Mouse (Mus musculus): ENCODE data around the gene Epha7. TPM values are rescaled to one million over a fixed set of nuclear protein-coding genes. Genes with fewer than 3 reads are reported as not detected.

The Epha7 gene
- polyA plus RNA-seq, 1 experiment from 2014 or later = 3.6 TPM

GRCm38 (mm10) chr4:28933431-28933830 lies 120.5 kb downstream of the Epha7 start:
- 75% methylated on average over 4 of the region's 4 CpGs for WGBS
- TF ChIP-seq CTCF (IDR thresholded peaks at IDR 0.05; ENCODE audit: low read depth) (no peak), EP300 (optimal IDR thresholded peaks at IDR 0.05) (no peak)
- Histone ChIP-seq H3K36me3 (ENCODE audit: control insufficient read depth, insufficient read depth, low read length) (no peaks in the 10 kb centered on the region), H3K4me1 (replicated peaks; ENCODE audit: control insufficient read depth, insufficient read depth) (no peaks in the 10 kb centered on the region), H3K4me2 (replicated peaks; ENCODE audit: low read depth) (no peak overlapping the region), H3K27me3 (ENCODE audit: control insufficient read depth, insufficient read depth, low read length) (no peaks in the 10 kb centered on the region), H3K9ac (ENCODE audit: low read length) (no peak overlapping the region), H3K9me3 (ENCODE audit: control insufficient read depth, low read length) (no peaks in the 10 kb centered on the region), H3K27ac (replicated peaks) (no peak overlapping the region), H3K4me3 (ENCODE audit: low read depth, low read length) (no peak overlapping the region)
- DNase-seq (ENCODE audit: low spot score) (no peak), ATAC-seq (ENCODE audit: low FRiP score, low TSS enrichment) (no peak)

GRCm38 (mm10) chr4:28934802-28935201 lies 121.9 kb downstream of the Epha7 start:
- 79% methylated on average over 10 of the region's 10 CpGs for WGBS
- DNase-seq (ENCODE audit: low spot score) = no peak
- Histone ChIP-seq H3K9ac (ENCODE audit: low read length) (no peak overlapping the region), H3K27me3 (ENCODE audit: control insufficient read depth, insufficient read depth, low read length) (no peaks in the 10 kb centered on the region), H3K27ac (replicated peaks) (no peak overlapping the region), H3K36me3 (ENCODE audit: control insufficient read depth, insufficient read depth, low read length) (no peaks in the 10 kb centered on the region), H3K4me2 (replicated peaks; ENCODE audit: low read depth) (no peak overlapping the region), H3K4me1 (replicated peaks; ENCODE audit: control insufficient read depth, insufficient read depth) (no peaks in the 10 kb centered on the region), H3K4me3 (ENCODE audit: low read depth, low read length) (no peak overlapping the region), H3K9me3 (ENCODE audit: control insufficient read depth, low read length) (no peaks in the 10 kb centered on the region)
- TF ChIP-seq CTCF (IDR thresholded peaks at IDR 0.05; ENCODE audit: low read depth) (no peak), EP300 (optimal IDR thresholded peaks at IDR 0.05) (no peak)
- no peak for ATAC-seq (ENCODE audit: low FRiP score, low TSS enrichment)

GRCm38 (mm10) chr4:28935567-28935966 lies 122.6 kb downstream of the Epha7 start:
- no peak overlapping the region for H3K4me2 ChIP-seq (replicated peaks; ENCODE audit: low read depth)
- TF ChIP-seq CTCF (IDR thresholded peaks at IDR 0.05; ENCODE audit: low read depth) (no peak), EP300 (optimal IDR thresholded peaks at IDR 0.05) (no peak)
- H3K4me1 ChIP-seq (replicated peaks; ENCODE audit: control insufficient read depth, insufficient read depth) = no peaks in the 10 kb centered on the region
- no peaks in the 10 kb centered on the region for H3K9me3 ChIP-seq (ENCODE audit: control insufficient read depth, low read length)
- DNase-seq (ENCODE audit: low spot score) = no peak
- H3K4me3 ChIP-seq (ENCODE audit: low read depth, low read length) = no peak overlapping the region
- WGBS = 84% methylated on average over 11 of the region's 11 CpGs
- no peaks in the 10 kb centered on the region for H3K36me3 ChIP-seq (ENCODE audit: control insufficient read depth, insufficient read depth, low read length)
- H3K27ac ChIP-seq (replicated peaks) = no peak overlapping the region
- ATAC-seq (ENCODE audit: low FRiP score, low TSS enrichment) = no peak
- no peak overlapping the region for H3K9ac ChIP-seq (ENCODE audit: low read length)
- no peaks in the 10 kb centered on the region for H3K27me3 ChIP-seq (ENCODE audit: control insufficient read depth, insufficient read depth, low read length)

- no peaks in the 10 kb centered on the region for H3K36me3 ChIP-seq (ENCODE audit: control insufficient read depth, insufficient read depth, low read length)
- no peak overlapping the region for H3K9ac ChIP-seq (ENCODE audit: low read length)
- TF ChIP-seq EP300 (optimal IDR thresholded peaks at IDR 0.05) = no peak
- no peak for TF ChIP-seq CTCF (IDR thresholded peaks at IDR 0.05; ENCODE audit: low read depth)
- H3K9me3 ChIP-seq (ENCODE audit: control insufficient read depth, low read length) = no peaks in the 10 kb centered on the region
- no peak overlapping the region for H3K4me3 ChIP-seq (ENCODE audit: low read depth, low read length)
- DNase-seq (ENCODE audit: low spot score) = no peak
- WGBS = 88% methylated on average over 2 of the region's 2 CpGs
- ATAC-seq (ENCODE audit: low FRiP score, low TSS enrichment) = no peak
- no peak overlapping the region for H3K27ac ChIP-seq (replicated peaks)
- no peaks in the 10 kb centered on the region for H3K4me1 ChIP-seq (replicated peaks; ENCODE audit: control insufficient read depth, insufficient read depth)
- H3K4me2 ChIP-seq (replicated peaks; ENCODE audit: low read depth) = no peak overlapping the region
- H3K27me3 ChIP-seq (ENCODE audit: control insufficient read depth, insufficient read depth, low read length) = no peaks in the 10 kb centered on the region
Observed at GRCm38 (mm10) chr4:28940710-28941109, 127.8 kb downstream of the Epha7 start.

- no peaks in the 10 kb centered on the region for H3K4me1 ChIP-seq (replicated peaks; ENCODE audit: control insufficient read depth, insufficient read depth)
- ATAC-seq (ENCODE audit: low FRiP score, low TSS enrichment) (no peak), DNase-seq (ENCODE audit: low spot score) (no peak)
- TF ChIP-seq CTCF (IDR thresholded peaks at IDR 0.05; ENCODE audit: low read depth) = no peak
- H3K36me3 ChIP-seq (ENCODE audit: control insufficient read depth, insufficient read depth, low read length) = no peaks in the 10 kb centered on the region
- WGBS = 89% methylated on average over 6 of the region's 6 CpGs
- H3K4me2 ChIP-seq (replicated peaks; ENCODE audit: low read depth) = no peak overlapping the region
- no peak overlapping the region for H3K9ac ChIP-seq (ENCODE audit: low read length)
- H3K9me3 ChIP-seq (ENCODE audit: control insufficient read depth, low read length) = no peaks in the 10 kb centered on the region
- no peaks in the 10 kb centered on the region for H3K27me3 ChIP-seq (ENCODE audit: control insufficient read depth, insufficient read depth, low read length)
- no peak overlapping the region for H3K4me3 ChIP-seq (ENCODE audit: low read depth, low read length)
- no peak overlapping the region for H3K27ac ChIP-seq (replicated peaks)
Observed at GRCm38 (mm10) chr4:28944237-28944636, 131.3 kb downstream of the Epha7 start.

- no peaks in the 10 kb centered on the region for H3K36me3 ChIP-seq (ENCODE audit: control insufficient read depth, insufficient read depth, low read length)
- TF ChIP-seq EP300 (optimal IDR thresholded peaks at IDR 0.05) (no peak), CTCF (IDR thresholded peaks at IDR 0.05; ENCODE audit: low read depth) (no peak)
- H3K27ac ChIP-seq (replicated peaks) = no peak overlapping the region
- H3K4me3 ChIP-seq (ENCODE audit: low read depth, low read length) = no peak overlapping the region
- H3K9ac ChIP-seq (ENCODE audit: low read length) = no peak overlapping the region
- no peaks in the 10 kb centered on the region for H3K9me3 ChIP-seq (ENCODE audit: control insufficient read depth, low read length)
- DNase-seq (ENCODE audit: low spot score) = no peak
- 91% methylated on average over 9 of the region's 9 CpGs for WGBS
- ATAC-seq (ENCODE audit: low FRiP score, low TSS enrichment) = no peak
- no peaks in the 10 kb centered on the region for H3K27me3 ChIP-seq (ENCODE audit: control insufficient read depth, insufficient read depth, low read length)
- no peaks in the 10 kb centered on the region for H3K4me1 ChIP-seq (replicated peaks; ENCODE audit: control insufficient read depth, insufficient read depth)
- H3K4me2 ChIP-seq (replicated peaks; ENCODE audit: low read depth) = no peak overlapping the region
Observed at GRCm38 (mm10) chr4:28960889-28961560, 148.1 kb downstream of the Epha7 start.

Measured in stomach, postnatal 0 days (tissue).